Mouse (Mus musculus): ENCODE measurements at regions not wholly inside any gene's neighbourhood (a gene's known extent, or its start where the extent isn't known, plus 50 kb on each side); places are given as distances from the start of the nearest gene placed in this dataset.

DNA sequence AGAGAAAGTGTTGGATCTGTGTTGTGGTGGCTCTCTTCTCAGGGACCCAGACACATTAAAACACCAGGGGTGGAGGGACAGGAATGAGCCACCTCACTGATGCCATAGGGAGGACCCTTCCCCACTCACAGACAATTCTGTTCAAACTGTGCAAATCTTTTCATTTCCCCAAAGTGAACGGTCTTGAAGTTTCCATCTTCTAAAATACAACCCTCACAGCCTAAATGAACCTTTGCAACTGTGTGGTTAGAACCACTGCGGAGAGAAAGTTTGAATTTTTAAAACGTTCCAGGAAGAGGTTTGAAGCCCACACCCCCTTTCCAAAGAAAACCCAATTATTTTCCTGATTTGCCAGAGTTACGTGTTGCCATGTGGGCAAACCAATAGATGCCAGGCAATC, 467.7 kb downstream of the Vrk1 start:
- no peak overlapping the region for H3K4me3 ChIP-seq (ENCODE audit: low read depth, low read length)
- no peak overlapping the region for H3K4me2 ChIP-seq (ENCODE audit: low read depth, low read length)
- H3K27me3 ChIP-seq (ENCODE audit: insufficient read depth, low read length), result peaks cover 36% of the 10 kb centered on the region
- H3K9ac ChIP-seq (replicated peaks), result no peak overlapping the region
- no peaks in the 10 kb centered on the region for H3K9me3 ChIP-seq (ENCODE audit: low read length)
- H3K36me3 ChIP-seq (replicated peaks; ENCODE audit: insufficient read depth, low read length), result no peaks in the 10 kb centered on the region
- TF ChIP-seq EP300 (IDR thresholded peaks at IDR 0.05; ENCODE audit: low read depth) (no peak), CTCF (IDR thresholded peaks at IDR 0.05; ENCODE audit: low read depth) (no peak)
- DNase-seq (no peak), ATAC-seq (no peak)
- H3K4me1 ChIP-seq (ENCODE audit: insufficient read depth), result no peaks in the 10 kb centered on the region
- 21% methylated on average over 4 of the region's 4 CpGs for WGBS (ENCODE audit: insufficient replicate concordance)
- H3K27ac ChIP-seq (ENCODE audit: low read depth), result no peak overlapping the region

DNA sequence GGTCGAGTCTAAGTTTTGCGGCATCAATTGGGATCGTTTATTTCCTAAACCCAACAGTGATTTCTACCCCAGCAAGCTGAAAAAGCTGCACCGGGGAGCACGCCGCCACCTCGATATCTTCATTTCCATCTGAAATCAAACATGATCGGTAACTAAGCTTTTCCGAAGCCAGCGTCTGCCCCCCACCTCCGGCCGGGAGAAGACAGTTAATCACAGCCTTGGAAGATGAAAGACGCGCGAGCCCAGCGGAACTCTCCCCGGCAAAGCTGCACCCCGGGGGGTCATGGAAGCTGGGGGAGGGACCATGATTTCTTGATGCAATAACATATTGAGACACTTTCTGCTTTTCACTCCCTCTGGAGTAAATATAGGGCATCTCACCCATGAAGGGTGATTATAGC, 468.4 kb downstream of the Vrk1 start:
- no peak overlapping the region for H3K27ac ChIP-seq (ENCODE audit: low read depth)
- H3K36me3 ChIP-seq (replicated peaks; ENCODE audit: insufficient read depth, low read length), result no peaks in the 10 kb centered on the region
- DNase-seq (no peak), ATAC-seq (no peak)
- H3K4me3 ChIP-seq (ENCODE audit: low read depth, low read length), result peak overlapping the region; percentile 5; the same call in 1 of the 2 replicates
- H3K4me1 ChIP-seq (ENCODE audit: insufficient read depth), result no peaks in the 10 kb centered on the region
- peaks cover 36% of the 10 kb centered on the region for H3K27me3 ChIP-seq (ENCODE audit: insufficient read depth, low read length)
- 2% methylated on average over 18 of the region's 18 CpGs for WGBS (ENCODE audit: insufficient replicate concordance)
- peak overlapping the region; percentile 58 for H3K4me2 ChIP-seq (ENCODE audit: low read depth, low read length)
- TF ChIP-seq EP300 (IDR thresholded peaks at IDR 0.05; ENCODE audit: low read depth), result no peak
- no peak for TF ChIP-seq CTCF (IDR thresholded peaks at IDR 0.05; ENCODE audit: low read depth)
- no peaks in the 10 kb centered on the region for H3K9me3 ChIP-seq (ENCODE audit: low read length)
- H3K9ac ChIP-seq (replicated peaks), result no peak overlapping the region

DNA sequence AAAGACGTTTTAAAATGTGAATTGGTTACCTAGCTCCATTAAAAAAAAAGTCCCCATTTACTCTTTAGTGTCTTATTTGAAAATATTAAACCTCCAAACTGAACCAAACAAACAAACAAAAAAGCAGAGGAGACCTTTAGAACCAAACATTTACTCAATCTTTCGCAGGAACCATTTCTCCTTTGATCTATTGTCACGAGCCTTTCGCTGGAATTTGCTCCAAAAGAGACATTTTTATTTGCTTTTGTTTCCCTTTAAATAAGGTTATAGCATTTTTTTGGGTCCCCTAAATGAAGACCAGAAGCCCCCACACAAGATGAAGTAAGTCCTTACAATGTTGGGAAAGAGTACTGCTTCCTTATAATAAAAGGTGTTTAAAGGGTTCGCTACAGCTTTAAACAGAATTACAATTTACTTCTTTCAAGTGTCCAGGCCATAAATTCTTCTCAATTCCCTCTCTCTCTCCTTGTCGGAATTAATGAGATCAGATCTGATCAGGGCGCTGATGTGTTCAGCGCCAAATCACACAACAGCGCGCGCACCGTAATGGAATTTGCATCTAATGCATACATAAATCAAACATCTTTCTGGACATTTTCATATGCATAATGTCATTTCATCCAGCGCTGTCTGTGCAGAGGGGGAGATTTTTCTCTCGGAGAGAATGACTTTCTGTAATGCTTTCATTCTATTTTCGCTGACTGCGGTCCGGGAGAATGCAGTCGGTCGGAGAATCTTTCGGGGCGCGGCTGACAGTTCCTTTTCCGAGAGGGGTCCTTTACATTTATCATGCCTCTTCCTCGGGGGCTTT, 469.2 kb downstream of the Vrk1 start:
- ATAC-seq (no peak), DNase-seq (no peak)
- Histone ChIP-seq H3K4me1 (ENCODE audit: insufficient read depth) (no peaks in the 10 kb centered on the region), H3K4me3 (ENCODE audit: low read depth, low read length) (no peak overlapping the region), H3K27me3 (ENCODE audit: insufficient read depth, low read length) (peaks cover 36% of the 10 kb centered on the region), H3K36me3 (replicated peaks; ENCODE audit: insufficient read depth, low read length) (no peaks in the 10 kb centered on the region), H3K9me3 (ENCODE audit: low read length) (no peaks in the 10 kb centered on the region), H3K27ac (ENCODE audit: low read depth) (no peak overlapping the region), H3K4me2 (ENCODE audit: low read depth, low read length) (peak overlapping the region; percentile 58), H3K9ac (replicated peaks) (no peak overlapping the region)
- TF ChIP-seq EP300 (IDR thresholded peaks at IDR 0.05; ENCODE audit: low read depth) (no peak), CTCF (IDR thresholded peaks at IDR 0.05; ENCODE audit: low read depth) (no peak)
- 3% methylated on average over 24 of the region's 24 CpGs for WGBS (ENCODE audit: insufficient replicate concordance)

DNA sequence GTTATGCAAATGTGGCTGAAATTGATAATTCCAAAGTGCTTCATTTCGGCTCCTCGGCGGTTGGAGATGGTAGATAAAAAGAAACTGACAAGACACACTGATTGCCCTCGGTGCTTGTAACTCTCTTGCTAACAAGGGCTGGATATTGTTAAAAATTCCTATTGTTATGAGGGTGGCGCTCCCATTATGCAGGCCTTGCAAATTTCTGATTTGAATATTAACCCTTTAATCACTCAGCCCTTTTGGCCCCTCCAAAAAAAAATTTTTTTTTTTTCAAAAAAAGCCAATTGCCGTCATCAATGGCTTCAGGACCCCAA, 469.8 kb downstream of the Vrk1 start:
- no peaks in the 10 kb centered on the region for H3K9me3 ChIP-seq (ENCODE audit: low read length)
- no peak overlapping the region for H3K27ac ChIP-seq (ENCODE audit: low read depth)
- ATAC-seq (no peak), DNase-seq (no peak)
- WGBS (ENCODE audit: insufficient replicate concordance), result 9% methylated on average over 6 of the region's 6 CpGs
- peaks cover 36% of the 10 kb centered on the region for H3K27me3 ChIP-seq (ENCODE audit: insufficient read depth, low read length)
- no peak overlapping the region for H3K4me3 ChIP-seq (ENCODE audit: low read depth, low read length)
- no peak overlapping the region for H3K9ac ChIP-seq (replicated peaks)
- peak overlapping the region; percentile 58 for H3K4me2 ChIP-seq (ENCODE audit: low read depth, low read length)
- TF ChIP-seq EP300 (IDR thresholded peaks at IDR 0.05; ENCODE audit: low read depth), result no peak
- no peak for TF ChIP-seq CTCF (IDR thresholded peaks at IDR 0.05; ENCODE audit: low read depth)
- no peaks in the 10 kb centered on the region for H3K4me1 ChIP-seq (ENCODE audit: insufficient read depth)
- H3K36me3 ChIP-seq (replicated peaks; ENCODE audit: insufficient read depth, low read length), result no peaks in the 10 kb centered on the region

DNA sequence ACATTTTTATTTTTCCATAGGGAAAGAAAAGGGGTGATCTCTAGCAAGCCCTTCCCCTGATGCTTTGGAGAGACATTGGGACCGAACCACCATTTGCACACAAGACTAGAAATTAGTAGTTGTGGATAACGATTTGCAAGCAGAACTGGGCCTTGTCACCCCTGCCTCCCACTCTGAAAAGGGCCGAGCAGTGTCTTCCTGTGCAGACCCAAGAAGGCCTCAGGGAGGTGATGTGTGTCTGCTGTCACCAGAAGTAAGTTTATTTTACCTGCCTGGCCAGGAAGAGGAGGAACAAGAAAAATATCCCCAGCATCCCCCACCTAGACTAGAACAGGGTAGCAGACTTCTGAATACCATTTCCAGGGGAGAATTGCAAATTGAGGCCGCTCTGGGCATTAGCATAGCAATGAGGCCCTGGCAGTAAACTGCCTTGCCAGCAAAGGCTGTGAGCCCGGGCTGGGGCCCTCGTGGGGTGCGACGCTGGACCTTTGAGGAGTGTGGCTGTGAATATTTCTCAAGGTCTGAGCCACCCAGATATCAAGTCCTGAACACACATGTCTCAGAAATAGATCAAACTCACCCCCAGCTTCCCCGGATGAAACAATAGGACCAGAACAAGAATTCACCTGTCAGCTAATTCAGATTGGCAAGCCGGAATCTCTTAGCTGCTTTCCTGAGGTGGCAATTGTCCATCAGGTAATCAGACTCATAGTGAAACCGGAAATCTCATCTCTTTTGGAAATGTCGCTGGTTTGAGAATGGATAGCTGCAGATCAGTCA, 470.4 kb downstream of the Vrk1 start:
- no peak for DNase-seq
- no peaks in the 10 kb centered on the region for H3K4me1 ChIP-seq (ENCODE audit: insufficient read depth)
- no peak overlapping the region for H3K4me3 ChIP-seq (ENCODE audit: low read depth, low read length)
- H3K9ac ChIP-seq (replicated peaks), result no peak overlapping the region
- H3K27me3 ChIP-seq (ENCODE audit: insufficient read depth, low read length), result peaks cover 36% of the 10 kb centered on the region
- no peaks in the 10 kb centered on the region for H3K36me3 ChIP-seq (replicated peaks; ENCODE audit: insufficient read depth, low read length)
- ATAC-seq, result no peak
- H3K9me3 ChIP-seq (ENCODE audit: low read length), result no peaks in the 10 kb centered on the region
- 40% methylated on average over 12 of the region's 12 CpGs for WGBS (ENCODE audit: insufficient replicate concordance)
- H3K4me2 ChIP-seq (ENCODE audit: low read depth, low read length), result no peak overlapping the region
- TF ChIP-seq CTCF (IDR thresholded peaks at IDR 0.05; ENCODE audit: low read depth) (no peak), EP300 (IDR thresholded peaks at IDR 0.05; ENCODE audit: low read depth) (no peak)
- H3K27ac ChIP-seq (ENCODE audit: low read depth), result no peak overlapping the region

DNA sequence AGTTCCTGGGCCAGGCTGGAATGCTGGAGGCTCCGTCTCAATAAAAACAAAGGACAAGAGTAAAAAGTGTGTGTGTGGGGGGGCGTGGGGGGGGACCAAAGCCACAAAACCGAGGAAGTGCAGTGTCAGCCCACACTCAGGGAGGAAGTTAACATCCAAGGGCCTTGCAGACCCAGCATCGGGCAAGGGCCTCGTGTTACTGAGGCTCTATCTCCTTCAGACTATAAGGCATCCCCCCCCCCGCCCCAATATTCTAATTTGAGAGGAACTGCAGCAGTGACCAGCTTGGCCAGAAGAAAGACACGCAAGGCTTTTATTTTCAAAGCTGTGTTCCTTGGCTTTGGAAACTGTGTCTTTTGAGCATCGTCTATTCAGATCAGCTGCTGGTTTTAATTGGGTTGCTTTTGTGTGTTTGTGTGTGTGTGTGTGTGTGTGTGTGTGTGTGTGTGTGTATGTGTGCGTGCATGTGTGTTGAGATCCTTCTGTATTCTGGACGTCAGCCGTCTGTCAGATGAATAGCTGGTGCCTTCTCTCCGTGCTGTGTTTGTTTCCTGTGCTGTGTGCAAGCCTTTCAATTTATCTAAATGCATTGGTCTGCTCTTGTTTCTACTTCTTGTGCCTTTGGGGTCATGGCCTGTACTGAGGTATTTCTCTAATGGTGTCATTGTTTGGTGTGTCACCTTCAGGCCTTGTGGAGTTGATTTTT, 491.7 kb downstream of the Vrk1 start:
- Histone ChIP-seq H3K4me2 (ENCODE audit: low read depth, low read length) (no peak overlapping the region), H3K4me3 (ENCODE audit: low read depth, low read length) (no peak overlapping the region), H3K4me1 (ENCODE audit: insufficient read depth) (no peaks in the 10 kb centered on the region), H3K27me3 (ENCODE audit: insufficient read depth, low read length) (no peaks in the 10 kb centered on the region), H3K36me3 (replicated peaks; ENCODE audit: insufficient read depth, low read length) (no peaks in the 10 kb centered on the region), H3K9me3 (ENCODE audit: low read length) (no peaks in the 10 kb centered on the region), H3K27ac (ENCODE audit: low read depth) (no peak overlapping the region), H3K9ac (replicated peaks) (no peak overlapping the region)
- no peak for ATAC-seq
- no peak for TF ChIP-seq EP300 (IDR thresholded peaks at IDR 0.05; ENCODE audit: low read depth)
- TF ChIP-seq CTCF (IDR thresholded peaks at IDR 0.05; ENCODE audit: low read depth), result no peak
- 29% methylated on average over 12 of the region's 12 CpGs for WGBS (ENCODE audit: insufficient replicate concordance)
- DNase-seq, result no peak

Measured in liver, postnatal 0 days (tissue).